Mouse (Mus musculus): ENCODE data around the gene Dcdc2c. TPM values are rescaled to one million over a fixed set of nuclear protein-coding genes. Genes with fewer than 3 reads are reported as not detected.

Dcdc2c gene
- polyA plus RNA-seq, 1 experiment from 2014 or later, result not detected

Other genes starting within 250 kb of the Dcdc2c start
- gene Allc, start 30.1 kb upstream of the Dcdc2c start, polyA plus RNA-seq (2014; fragmentation: Nextera tagmentation; extraction: Ambion mirVana), result not detected in 2 replicates
- gene Colec11, start 71.0 kb upstream of the Dcdc2c start, polyA plus RNA-seq (2014; fragmentation: Nextera tagmentation; extraction: Ambion mirVana), result 0.39 TPM in 1 of 2 replicates, not detected in the other
- 914 and 941 TPM in 2 replicates for gene Rps7, start 83.6 kb upstream of the Dcdc2c start, polyA plus RNA-seq (2014; fragmentation: Nextera tagmentation; extraction: Ambion mirVana)
- 28.0 and 28.5 TPM in 2 replicates for gene Rnaseh1, start 97.2 kb upstream of the Dcdc2c start, polyA plus RNA-seq (2014; fragmentation: Nextera tagmentation; extraction: Ambion mirVana)
- 71.9 and 72.7 TPM in 2 replicates for gene Adi1, start 122.8 kb upstream of the Dcdc2c start, polyA plus RNA-seq (2014; fragmentation: Nextera tagmentation; extraction: Ambion mirVana)
- gene Trappc12, start 198.1 kb upstream of the Dcdc2c start, polyA plus RNA-seq (2014; fragmentation: Nextera tagmentation; extraction: Ambion mirVana), result 38.4 and 40.5 TPM in 2 replicates
- gene Eipr1, start 199.4 kb upstream of the Dcdc2c start, polyA plus RNA-seq (2014; fragmentation: Nextera tagmentation; extraction: Ambion mirVana), result 33.9 and 38.5 TPM in 2 replicates

Data from embryonic facial prominence, embryonic 11.5 days (tissue).